Mouse (Mus musculus) kidney, embryonic 14.5 days (tissue): ENCODE measurements around the gene Micu2. TPM values are rescaled to one million over a fixed set of nuclear protein-coding genes. Genes with fewer than 3 reads are reported as not detected.
"Not testable (repeated sequence)": the region's sequence is repeated elsewhere in the genome, so short reads cannot be mapped to it uniquely, and the experiment has no call there.

Source experiments
- ATAC-seq: fragments of 200-750 bp; cut with Nextera tagmentation; 2 replicates; pipeline ENCODE4 v1.8.0; 2017; ENCODE audit warnings: moderate number of reproducible peaks, mild to moderate bottlenecking, moderate TSS enrichment, moderate library complexity; ENCODE audit not compliant: low FRiP score, low TSS enrichment
- H3K27ac ChIP-seq: fragments of 300-500 bp; sonication (generic); 2 replicates; pipeline ENCODE4 v1.5.1; 2014; ENCODE audit warnings: low read depth, mild to moderate bottlenecking, low read length, moderate library complexity, mixed read lengths
- H3K27me3 ChIP-seq: fragments of 300-500 bp; sonication (generic); 2 replicates; pipeline ENCODE4 v1.6.1; 2014; ENCODE audit warnings: mild to moderate bottlenecking, low read length; ENCODE audit not compliant: control insufficient read depth, insufficient read depth
- H3K36me3 ChIP-seq: fragments of 300-500 bp; sonication (generic); 2 replicates; pipeline ENCODE4 v1.6.1; 2014; ENCODE audit warnings: low read length, mixed read lengths; ENCODE audit not compliant: control insufficient read depth, insufficient read depth
- H3K4me1 ChIP-seq: fragments of 300-500 bp; sonication (generic); 2 replicates; pipeline ENCODE4 v1.6.1; 2014; ENCODE audit warnings: low read length, mixed read lengths; ENCODE audit not compliant: control insufficient read depth, insufficient read depth
- H3K4me2 ChIP-seq: fragments of 300-500 bp; sonication (generic); replicated peaks from 2 replicates; pipeline ENCODE4 v1.6.1; 2014; ENCODE audit warnings: low read depth, mild to moderate bottlenecking, low read length
- H3K4me3 ChIP-seq: fragments of 300-500 bp; sonication (generic); 2 replicates; pipeline ENCODE4 v1.5.1; 2014; ENCODE audit warnings: mild to moderate bottlenecking, low read length
- H3K9ac ChIP-seq: fragments of 300-500 bp; sonication (generic); 2 replicates; pipeline ENCODE4 v1.6.1; 2014; ENCODE audit warnings: low read depth, mild to moderate bottlenecking, low read length, moderate library complexity
- H3K9me3 ChIP-seq: fragments of 300-500 bp; sonication (generic); 2 replicates; pipeline ENCODE4 v1.6.1; 2016; ENCODE audit warnings: low read length; ENCODE audit not compliant: control insufficient read depth
- WGBS: fragments of 180-500 bp; shearing (Covaris S2); extraction: QIAGEN DNeasy Blood & Tissue Kit; methylation state at CpG from one replicate; pipeline ENCODE4 v1.1.7; 2014; 5-methylcytosine and 5-hydroxymethylcytosine counted together
- polyA plus RNA-seq: library from polyadenylated mRNA; unstranded; fragments of >200 nt; fragmentation: Nextera tagmentation; extraction: Ambion mirVana; gene quantifications from 2 replicates; pipeline ENCODE4 v1.2.1, GENCODE M21; 2014

Gene Micu2
- polyA plus RNA-seq, 1 experiment from 2014 or later = 58.0 TPM

GRCm38 (mm10) chr14:57933608-57934007 is 65.5 kb downstream of the Micu2 start:
- no peaks in the 10 kb centered on the region for H3K27me3 ChIP-seq
- 50% methylated on average over 7 of the region's 7 CpGs for whole genome bisulfite sequencing
- no peak overlapping the region for H3K4me3 ChIP-seq
- no peak overlapping the region for H3K9ac ChIP-seq
- H3K36me3 ChIP-seq = no peaks in the 10 kb centered on the region; the same call in 1 of the 2 replicates
- ATAC-seq = no peak
- no peaks in the 10 kb centered on the region for H3K9me3 ChIP-seq
- H3K4me2 ChIP-seq = no peak overlapping the region
- H3K27ac ChIP-seq = no peak overlapping the region
- no peaks in the 10 kb centered on the region for H3K4me1 ChIP-seq

- H3K36me3 ChIP-seq = no peaks in the 10 kb centered on the region; the same call in 1 of the 2 replicates
- H3K27me3 ChIP-seq = no peaks in the 10 kb centered on the region
- H3K9me3 ChIP-seq = no peaks in the 10 kb centered on the region
- H3K4me1 ChIP-seq = no peaks in the 10 kb centered on the region
- 57% methylated on average over 7 of the region's 7 CpGs for WGBS
- no peak for ATAC-seq
- H3K4me3 ChIP-seq = no peak overlapping the region
- H3K9ac ChIP-seq = no peak overlapping the region
- H3K4me2 ChIP-seq = no peak overlapping the region
- no peak overlapping the region for H3K27ac ChIP-seq
These were observed 66.1 kb downstream of the Micu2 start for GRCm38 (mm10) chr14:57932881-57933443.

- Histone ChIP-seq H3K4me2 (0 out of 2 replicates have a peak overlapping the region, but pooled peaks have one; percentile 5), H3K36me3 (peaks cover 40% of the 10 kb centered on the region), H3K4me3 (no peak overlapping the region), H3K9me3 (peaks cover 5% of the 10 kb centered on the region), H3K27ac (peak overlapping the region; percentile 43; the same call in 1 of the 2 replicates), H3K9ac (no peak overlapping the region), H3K27me3 (no peaks in the 10 kb centered on the region), H3K4me1 (no peaks in the 10 kb centered on the region)
- WGBS = 69% methylated on average over 10 of the region's 10 CpGs
- peak; percentile 43; the same call in 1 of the 2 replicates for ATAC-seq
These were observed 77.5 kb downstream of the Micu2 start for GRCm38 (mm10) chr14:57921428-57922131.

GRCm38 (mm10) chr14:57920568-57921310 is 78.3 kb downstream of the Micu2 start:
- whole genome bisulfite sequencing = 83% methylated on average over 18 of the region's 18 CpGs
- Histone ChIP-seq H3K36me3 (peaks cover 41% of the 10 kb centered on the region), H3K9ac (no peak overlapping the region), H3K9me3 (peaks cover 5% of the 10 kb centered on the region), H3K27ac (peak overlapping the region; percentile 30; the same call in 1 of the 2 replicates), H3K4me2 (0 out of 2 replicates have a peak overlapping the region, but pooled peaks have one; percentile 5), H3K4me3 (no peak overlapping the region), H3K27me3 (no peaks in the 10 kb centered on the region), H3K4me1 (no peaks in the 10 kb centered on the region)
- ATAC-seq = no peak

GRCm38 (mm10) chr14:57919148-57919875 is 79.8 kb downstream of the Micu2 start:
- no peak overlapping the region for H3K4me2 ChIP-seq
- H3K36me3 ChIP-seq = peaks cover 40% of the 10 kb centered on the region
- no peak for ATAC-seq
- H3K9ac ChIP-seq = no peak overlapping the region
- H3K4me1 ChIP-seq = no peaks in the 10 kb centered on the region
- no peak overlapping the region for H3K4me3 ChIP-seq
- no peaks in the 10 kb centered on the region for H3K27me3 ChIP-seq
- peaks cover 5% of the 10 kb centered on the region for H3K9me3 ChIP-seq
- H3K27ac ChIP-seq = no peak overlapping the region
- 92% methylated on average over 17 of the region's 17 CpGs for WGBS

- H3K36me3 ChIP-seq = peaks cover 23% of the 10 kb centered on the region
- H3K27me3 ChIP-seq = no peaks in the 10 kb centered on the region
- H3K27ac ChIP-seq = no peak overlapping the region
- H3K4me2 ChIP-seq = no peak overlapping the region
- ATAC-seq = no peak
- 78% methylated on average over 6 of the region's 6 CpGs for WGBS
- H3K9ac ChIP-seq = no peak overlapping the region
- H3K4me3 ChIP-seq = no peak overlapping the region
- no peaks in the 10 kb centered on the region for H3K4me1 ChIP-seq
- no peaks in the 10 kb centered on the region for H3K9me3 ChIP-seq
These were observed 83.7 kb downstream of the Micu2 start for GRCm38 (mm10) chr14:57915341-57915740.

GRCm38 (mm10) chr14:57912211-57913007 is 86.7 kb downstream of the Micu2 start:
- WGBS = 56% methylated on average over 1 of the region's 1 CpGs
- H3K4me3 ChIP-seq, H3K9ac ChIP-seq, H3K4me2 ChIP-seq, H3K4me1 ChIP-seq, H3K27me3 ChIP-seq, H3K9me3 ChIP-seq, ATAC-seq, H3K27ac ChIP-seq: not testable (repeated sequence)
- H3K36me3 ChIP-seq = peaks cover 14% of the 10 kb centered on the region

GRCm38 (mm10) chr14:57911787-57912186 is 87.3 kb downstream of the Micu2 start:
- not testable (repeated sequence) for H3K9me3 ChIP-seq, H3K4me3 ChIP-seq, H3K36me3 ChIP-seq, ATAC-seq, H3K27me3 ChIP-seq, H3K4me2 ChIP-seq, H3K4me1 ChIP-seq, H3K27ac ChIP-seq
- H3K9ac ChIP-seq = peak overlapping the region; percentile 12; the same call in 1 of the 2 replicates
